Mouse (Mus musculus): Measurements from ENCODE around the gene Filip1l. TPM values are rescaled to one million over a fixed set of nuclear protein-coding genes. Genes with fewer than 3 reads are reported as not detected.

The Filip1l gene
- polyA plus RNA-seq, 1 experiment: not detected

DNA sequence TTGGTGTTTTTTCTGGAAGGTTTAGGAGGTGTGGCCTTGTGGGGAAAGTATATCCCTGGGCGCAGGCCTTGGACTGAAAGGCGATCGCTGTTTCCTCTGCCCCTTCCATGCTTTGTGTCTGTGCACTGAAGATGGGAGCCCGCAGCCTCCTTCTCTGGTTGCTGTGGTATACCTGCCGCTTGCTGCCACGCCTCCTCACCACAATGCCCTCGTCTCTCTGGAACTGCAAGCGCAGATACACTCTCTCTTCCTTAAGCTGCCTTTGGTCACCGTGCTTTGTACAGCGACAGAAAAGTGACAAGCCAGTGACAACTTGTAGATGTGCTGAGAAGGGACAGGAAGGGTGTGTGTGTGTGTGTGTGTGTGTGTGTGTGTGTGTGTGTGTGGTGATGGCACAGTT, 46.7 kb downstream of the Filip1l start:
- 92% methylated on average over 10 of the region's 10 CpGs for WGBS
- Histone ChIP-seq H3K4me1 (ENCODE audit: control insufficient read depth, insufficient read depth, low read length) (peaks cover 4% of the 10 kb centered on the region; the same call in 1 of the 2 replicates), H3K27ac (ENCODE audit: insufficient read depth, low read depth, low read length) (no peak overlapping the region), H3K4me3 (ENCODE audit: insufficient read depth, low read depth, low read length) (no peak overlapping the region)
- TF ChIP-seq POLR2A (IDR thresholded peaks at IDR 0.05; ENCODE audit: insufficient read depth, low read depth, low read length): no peak
- no peak for TF ChIP-seq CTCF (IDR thresholded peaks at IDR 0.05; ENCODE audit: insufficient read depth, low read depth, low read length)

DNA sequence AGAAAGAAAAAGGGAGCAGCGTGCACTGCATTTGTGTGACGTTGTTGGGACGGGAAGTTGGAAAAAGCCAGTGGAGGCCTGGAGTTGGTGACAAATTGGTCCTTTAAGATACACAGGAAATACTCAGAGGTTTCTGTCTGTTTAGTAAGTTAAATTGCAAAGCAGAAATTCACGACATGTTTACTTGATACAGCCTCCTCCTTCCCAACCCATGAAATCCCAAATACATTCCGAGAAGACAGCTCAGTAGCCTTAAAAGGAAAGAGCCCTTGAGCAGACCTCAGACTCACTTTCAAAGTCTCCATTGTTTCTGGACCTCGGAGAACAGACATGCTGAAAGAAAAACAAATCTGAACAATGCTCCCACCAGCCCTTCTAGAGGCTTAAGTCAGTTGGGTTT, 48.8 kb downstream of the Filip1l start:
- TF ChIP-seq POLR2A (IDR thresholded peaks at IDR 0.05; ENCODE audit: insufficient read depth, low read depth, low read length): no peak
- Histone ChIP-seq H3K4me1 (ENCODE audit: control insufficient read depth, insufficient read depth, low read length) (peaks cover 4% of the 10 kb centered on the region; the same call in 1 of the 2 replicates), H3K27ac (ENCODE audit: insufficient read depth, low read depth, low read length) (no peak overlapping the region), H3K4me3 (ENCODE audit: insufficient read depth, low read depth, low read length) (no peak overlapping the region)
- WGBS: 73% methylated on average over 6 of the region's 6 CpGs

DNA sequence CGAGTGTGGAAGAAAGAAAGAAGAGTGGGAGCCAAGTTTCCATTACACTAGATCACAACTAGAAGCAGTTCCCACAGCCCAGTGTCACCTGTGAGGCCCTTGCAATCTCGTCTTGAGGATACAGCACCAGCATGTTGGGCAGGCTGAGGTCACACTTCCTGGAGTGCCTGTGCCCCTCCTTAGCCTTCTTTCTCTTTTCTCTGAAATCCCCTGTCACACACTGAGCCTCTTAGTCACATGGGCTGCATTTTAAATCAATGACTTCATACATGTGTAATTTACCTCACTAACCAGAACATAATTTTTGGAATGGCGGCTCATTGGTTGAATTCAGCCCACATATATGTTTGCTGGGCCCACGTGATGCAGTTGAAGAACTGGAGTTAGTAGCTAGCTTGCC, 50.0 kb downstream of the Filip1l start:
- H3K4me1 ChIP-seq (ENCODE audit: control insufficient read depth, insufficient read depth, low read length): peaks cover 4% of the 10 kb centered on the region; the same call in 1 of the 2 replicates
- H3K4me3 ChIP-seq (ENCODE audit: insufficient read depth, low read depth, low read length): no peak overlapping the region
- TF ChIP-seq POLR2A (IDR thresholded peaks at IDR 0.05; ENCODE audit: insufficient read depth, low read depth, low read length) (no peak), CTCF (IDR thresholded peaks at IDR 0.05; ENCODE audit: insufficient read depth, low read depth, low read length) (no peak)
- WGBS: 94% methylated on average over 4 of the region's 4 CpGs
- H3K27ac ChIP-seq (ENCODE audit: insufficient read depth, low read depth, low read length): no peak overlapping the region

DNA sequence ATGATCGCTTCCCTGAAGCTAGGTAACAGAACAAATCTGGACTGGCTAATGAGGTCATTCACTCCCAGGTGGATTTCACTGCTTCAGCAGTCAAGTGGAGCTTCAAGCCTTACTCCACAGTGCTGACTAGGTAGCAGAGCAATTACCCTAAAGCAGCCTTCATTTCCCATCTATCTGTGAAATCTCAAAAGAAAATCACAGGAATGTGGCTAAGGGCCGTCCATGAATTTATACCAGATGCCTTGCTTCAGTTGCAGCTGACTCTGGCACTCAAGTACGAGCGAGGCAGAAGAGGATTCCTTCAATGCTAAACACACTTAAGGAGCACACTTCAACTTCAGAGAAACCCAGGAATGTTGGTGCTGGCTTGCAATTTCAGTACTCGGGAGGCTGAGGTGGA, 50.9 kb downstream of the Filip1l start:
- TF ChIP-seq CTCF (IDR thresholded peaks at IDR 0.05; ENCODE audit: insufficient read depth, low read depth, low read length): no peak
- no peak for TF ChIP-seq POLR2A (IDR thresholded peaks at IDR 0.05; ENCODE audit: insufficient read depth, low read depth, low read length)
- Histone ChIP-seq H3K4me1 (ENCODE audit: control insufficient read depth, insufficient read depth, low read length) (peaks cover 4% of the 10 kb centered on the region; the same call in 1 of the 2 replicates), H3K4me3 (ENCODE audit: insufficient read depth, low read depth, low read length) (no peak overlapping the region), H3K27ac (ENCODE audit: insufficient read depth, low read depth, low read length) (no peak overlapping the region)
- 95% methylated on average over 5 of the region's 5 CpGs for WGBS

DNA sequence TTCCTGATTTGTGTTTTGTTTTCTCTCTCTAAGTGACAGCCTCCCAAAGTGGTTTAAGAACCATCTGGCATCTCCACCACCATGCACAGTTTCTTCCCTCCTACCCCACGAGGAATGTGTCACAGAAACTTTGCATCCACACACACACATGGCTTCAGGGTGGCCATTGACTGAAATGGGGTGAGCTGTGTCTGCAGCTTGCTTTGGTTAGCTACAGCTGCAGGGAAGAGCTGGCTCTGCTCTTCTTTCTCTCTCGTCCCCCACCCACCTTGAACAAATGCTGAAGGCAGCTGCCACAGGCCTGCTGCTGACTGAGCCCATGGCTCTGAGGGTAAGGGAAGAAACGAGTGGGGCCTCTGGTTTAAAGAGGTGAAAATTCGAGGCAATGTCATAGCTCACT, 59.9 kb downstream of the Filip1l start:
- Histone ChIP-seq H3K27ac (ENCODE audit: insufficient read depth, low read depth, low read length) (no peak overlapping the region), H3K4me1 (ENCODE audit: control insufficient read depth, insufficient read depth, low read length) (no peaks in the 10 kb centered on the region; the same call in 1 of the 2 replicates), H3K4me3 (ENCODE audit: insufficient read depth, low read depth, low read length) (no peak overlapping the region)
- 41% methylated on average over 4 of the region's 4 CpGs for WGBS
- TF ChIP-seq CTCF (IDR thresholded peaks at IDR 0.05; ENCODE audit: insufficient read depth, low read depth, low read length) (no peak), POLR2A (IDR thresholded peaks at IDR 0.05; ENCODE audit: insufficient read depth, low read depth, low read length) (no peak)

DNA sequence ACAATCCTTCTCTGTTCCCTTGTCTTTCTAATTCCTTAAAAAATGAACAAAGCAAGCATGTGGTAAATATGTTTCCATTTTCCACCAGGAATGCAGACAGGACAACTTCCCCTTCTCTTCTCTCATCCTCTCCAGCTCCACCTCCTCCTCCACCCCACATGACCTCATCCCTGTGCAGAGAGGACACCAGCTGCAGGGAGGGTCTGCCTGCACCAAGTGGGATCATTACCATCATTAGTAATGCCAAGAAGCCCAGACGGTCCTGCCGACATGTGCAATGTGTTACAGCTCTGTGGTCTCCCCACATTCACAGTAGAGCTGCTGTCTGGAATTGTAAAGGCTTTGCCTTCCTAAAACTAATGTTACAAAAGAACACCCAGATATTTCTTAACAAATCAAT, 63.2 kb downstream of the Filip1l start:
- TF ChIP-seq POLR2A (IDR thresholded peaks at IDR 0.05; ENCODE audit: insufficient read depth, low read depth, low read length) (no peak), CTCF (IDR thresholded peaks at IDR 0.05; ENCODE audit: insufficient read depth, low read depth, low read length) (no peak)
- peaks cover 2% of the 10 kb centered on the region; the same call in 1 of the 2 replicates for H3K4me1 ChIP-seq (ENCODE audit: control insufficient read depth, insufficient read depth, low read length)
- no peak overlapping the region for H3K27ac ChIP-seq (ENCODE audit: insufficient read depth, low read depth, low read length)
- WGBS: 46% methylated on average over 2 of the region's 2 CpGs
- H3K4me3 ChIP-seq (ENCODE audit: insufficient read depth, low read depth, low read length): no peak overlapping the region

DNA sequence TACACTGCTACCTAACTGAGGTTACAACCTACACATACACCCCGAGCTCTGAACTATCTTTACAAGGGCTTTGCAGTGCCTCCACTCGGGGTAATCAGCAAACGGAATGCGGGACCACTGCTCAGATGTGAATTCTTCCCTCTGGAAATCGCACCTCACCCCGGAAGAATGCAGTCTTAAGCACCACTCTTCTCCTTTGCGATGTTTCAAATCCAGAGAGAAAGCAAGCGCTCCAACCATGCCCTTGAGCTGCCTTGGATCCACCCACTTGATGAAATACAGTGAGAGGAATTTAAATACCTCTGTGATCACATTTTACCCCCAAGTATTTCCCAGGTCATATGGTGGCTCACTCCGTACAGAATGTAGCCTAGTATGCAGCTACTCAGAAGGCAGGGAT, 64.1 kb downstream of the Filip1l start:
- no peak overlapping the region for H3K4me3 ChIP-seq (ENCODE audit: insufficient read depth, low read depth, low read length)
- H3K27ac ChIP-seq (ENCODE audit: insufficient read depth, low read depth, low read length): no peak overlapping the region
- TF ChIP-seq CTCF (IDR thresholded peaks at IDR 0.05; ENCODE audit: insufficient read depth, low read depth, low read length): no peak
- whole genome bisulfite sequencing: 86% methylated on average over 9 of the region's 9 CpGs
- peaks cover 2% of the 10 kb centered on the region; the same call in 1 of the 2 replicates for H3K4me1 ChIP-seq (ENCODE audit: control insufficient read depth, insufficient read depth, low read length)

DNA sequence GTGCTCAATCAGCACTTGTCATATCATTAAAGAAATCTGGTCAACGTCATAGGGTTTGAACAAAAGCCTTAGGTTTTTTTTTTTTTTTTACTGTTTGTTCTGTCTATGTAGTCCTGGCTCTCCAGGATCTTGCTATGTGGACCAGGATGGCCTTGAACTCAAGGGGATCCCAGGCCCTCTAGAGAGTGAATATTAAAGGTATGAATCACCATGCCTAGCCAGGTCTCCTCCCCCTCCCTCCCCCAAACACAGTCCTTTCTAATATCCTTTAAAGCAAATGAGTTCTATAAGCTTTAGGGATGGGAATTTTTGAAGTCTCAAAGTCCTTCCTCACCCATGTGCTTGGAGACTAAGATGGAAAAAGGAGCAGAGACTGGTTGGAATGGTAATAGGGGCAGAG, 65.1 kb downstream of the Filip1l start:
- TF ChIP-seq POLR2A (IDR thresholded peaks at IDR 0.05; ENCODE audit: insufficient read depth, low read depth, low read length) (no peak), CTCF (IDR thresholded peaks at IDR 0.05; ENCODE audit: insufficient read depth, low read depth, low read length) (no peak)
- WGBS: 90% methylated on average over 1 of the region's 1 CpGs

DNA sequence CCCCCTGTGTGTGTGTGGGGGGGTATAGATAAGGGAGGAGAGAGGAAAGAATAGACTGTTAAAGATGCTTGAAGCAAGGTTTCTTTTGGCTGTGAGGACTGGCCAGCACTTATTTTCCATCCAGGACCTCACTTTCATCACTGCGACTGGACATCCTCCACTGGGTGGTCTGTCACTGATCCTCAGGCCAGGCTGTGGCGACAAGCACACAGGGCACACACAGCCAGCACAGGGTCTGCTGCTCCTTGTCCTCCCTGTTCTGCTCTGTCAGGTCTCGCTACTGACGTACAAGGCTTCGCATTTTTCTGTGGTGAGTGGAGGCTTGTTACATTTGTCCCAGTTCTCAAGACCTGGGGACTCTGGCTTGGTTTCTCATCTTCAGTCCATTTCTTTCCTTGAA, 66.4 kb downstream of the Filip1l start:
- peaks cover 2% of the 10 kb centered on the region; the same call in 1 of the 2 replicates for H3K4me1 ChIP-seq (ENCODE audit: control insufficient read depth, insufficient read depth, low read length)
- TF ChIP-seq POLR2A (IDR thresholded peaks at IDR 0.05; ENCODE audit: insufficient read depth, low read depth, low read length) (no peak), CTCF (IDR thresholded peaks at IDR 0.05; ENCODE audit: insufficient read depth, low read depth, low read length) (no peak)
- no peak overlapping the region for H3K27ac ChIP-seq (ENCODE audit: insufficient read depth, low read depth, low read length)
- H3K4me3 ChIP-seq (ENCODE audit: insufficient read depth, low read depth, low read length): no peak overlapping the region
- WGBS: 85% methylated on average over 5 of the region's 5 CpGs

More for the DNA sequence above, 65.1 kb downstream of the Filip1l start:
- Histone ChIP-seq H3K4me1 (ENCODE audit: control insufficient read depth, insufficient read depth, low read length) (peaks cover 2% of the 10 kb centered on the region; the same call in 1 of the 2 replicates), H3K4me3 (ENCODE audit: insufficient read depth, low read depth, low read length) (no peak overlapping the region), H3K27ac (ENCODE audit: insufficient read depth, low read depth, low read length) (no peak overlapping the region)

DNA sequence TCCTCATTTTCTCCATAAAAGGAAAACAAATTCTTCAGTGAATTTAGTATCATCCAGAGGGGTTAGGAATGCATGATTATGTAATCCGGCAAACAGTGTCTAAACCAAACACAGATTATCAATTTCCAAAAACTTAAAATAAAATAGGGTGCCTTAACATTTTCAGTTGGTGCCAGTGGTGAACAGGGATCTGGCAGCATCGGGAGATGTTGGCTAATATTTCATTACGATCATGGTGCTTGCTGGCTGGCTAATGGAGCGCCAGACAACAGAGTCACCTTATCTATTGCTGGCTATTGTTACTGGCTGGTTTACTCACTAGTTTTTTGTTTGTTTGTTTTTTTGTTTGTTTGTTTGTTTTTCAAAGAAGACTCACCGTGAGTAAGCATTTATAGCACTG, 67.0 kb downstream of the Filip1l start:
- WGBS: 91% methylated on average over 5 of the region's 5 CpGs
- H3K4me3 ChIP-seq (ENCODE audit: insufficient read depth, low read depth, low read length): no peak overlapping the region
- no peak for TF ChIP-seq CTCF (IDR thresholded peaks at IDR 0.05; ENCODE audit: insufficient read depth, low read depth, low read length)
- TF ChIP-seq POLR2A (IDR thresholded peaks at IDR 0.05; ENCODE audit: insufficient read depth, low read depth, low read length): no peak
- H3K27ac ChIP-seq (ENCODE audit: insufficient read depth, low read depth, low read length): no peak overlapping the region
- peaks cover 2% of the 10 kb centered on the region; the same call in 1 of the 2 replicates for H3K4me1 ChIP-seq (ENCODE audit: control insufficient read depth, insufficient read depth, low read length)

All from olfactory bulb, adult 2 months (tissue).